Mouse (Mus musculus) CH12.LX (cell line): ENCODE measurements around the gene Dlg2.

Source experiments
- CHD2 ChIP-seq: IDR thresholded peaks from 2 replicates; pipeline ENCODE4 v1.6.1; 2011; ENCODE audit warnings: low read length, improper control_type of control experiment
- NRF1 ChIP-seq: IDR thresholded peaks from 2 replicates; pipeline ENCODE4 v1.6.1; 2014; ENCODE audit warnings: low read depth, mild to moderate bottlenecking, inconsistent platforms, low read length, improper control_type of control experiment, moderate library complexity
- POLR2A ChIP-seq: IDR thresholded peaks from 2 replicates; pipeline ENCODE4 v1.6.1; 2011; ENCODE audit warnings: low read depth, mild to moderate bottlenecking, improper control_type of control experiment, low read length
- UBTF ChIP-seq: IDR thresholded peaks from 2 replicates; pipeline ENCODE4 v1.6.1; 2012; ENCODE audit warnings: low read depth, mild to moderate bottlenecking, inconsistent platforms, low read length, improper control_type of control experiment, moderate library complexity

DNA sequence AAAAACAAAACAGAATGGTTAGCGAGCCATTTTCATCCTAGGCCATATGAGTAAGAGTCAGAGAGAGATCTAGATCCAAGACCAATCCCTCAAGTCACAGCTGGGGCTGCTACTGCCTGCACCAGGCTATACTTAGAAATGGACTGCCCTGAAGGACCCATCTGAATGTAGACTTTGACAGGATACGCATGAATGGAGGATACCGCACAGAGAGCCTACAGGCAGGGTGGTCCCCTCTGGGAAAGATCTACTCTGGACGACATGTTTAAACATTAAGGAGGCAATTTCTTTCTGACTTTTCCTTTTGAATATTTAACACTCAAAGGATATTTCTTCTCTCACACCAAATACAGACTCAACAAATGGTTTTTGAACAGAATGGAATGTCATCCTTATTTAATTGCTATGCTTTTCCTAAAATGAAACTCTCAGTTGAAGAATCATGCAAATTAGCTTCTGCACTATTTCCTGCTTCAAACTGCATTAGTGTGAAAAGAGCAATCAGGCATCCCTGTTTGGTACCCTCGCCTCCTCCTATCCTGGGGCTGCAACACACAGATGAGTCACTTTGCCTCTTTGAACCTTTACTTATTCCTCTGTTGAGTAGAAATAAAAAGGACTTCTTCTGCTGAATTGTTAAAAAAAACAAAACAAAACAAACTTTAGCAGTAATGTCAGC, 1856.9 kb downstream of the Dlg2 start:
- TF ChIP-seq CHD2 (no peak), NRF1 (no peak), POLR2A (no peak), UBTF (no peak)
